Mouse (Mus musculus): ENCODE data around the gene Pcdh17. TPM values are rescaled to one million over a fixed set of nuclear protein-coding genes. Genes with fewer than 3 reads are reported as not detected.

The Pcdh17 gene
- polyA plus RNA-seq, 1 experiment: 0.01 TPM

DNA sequence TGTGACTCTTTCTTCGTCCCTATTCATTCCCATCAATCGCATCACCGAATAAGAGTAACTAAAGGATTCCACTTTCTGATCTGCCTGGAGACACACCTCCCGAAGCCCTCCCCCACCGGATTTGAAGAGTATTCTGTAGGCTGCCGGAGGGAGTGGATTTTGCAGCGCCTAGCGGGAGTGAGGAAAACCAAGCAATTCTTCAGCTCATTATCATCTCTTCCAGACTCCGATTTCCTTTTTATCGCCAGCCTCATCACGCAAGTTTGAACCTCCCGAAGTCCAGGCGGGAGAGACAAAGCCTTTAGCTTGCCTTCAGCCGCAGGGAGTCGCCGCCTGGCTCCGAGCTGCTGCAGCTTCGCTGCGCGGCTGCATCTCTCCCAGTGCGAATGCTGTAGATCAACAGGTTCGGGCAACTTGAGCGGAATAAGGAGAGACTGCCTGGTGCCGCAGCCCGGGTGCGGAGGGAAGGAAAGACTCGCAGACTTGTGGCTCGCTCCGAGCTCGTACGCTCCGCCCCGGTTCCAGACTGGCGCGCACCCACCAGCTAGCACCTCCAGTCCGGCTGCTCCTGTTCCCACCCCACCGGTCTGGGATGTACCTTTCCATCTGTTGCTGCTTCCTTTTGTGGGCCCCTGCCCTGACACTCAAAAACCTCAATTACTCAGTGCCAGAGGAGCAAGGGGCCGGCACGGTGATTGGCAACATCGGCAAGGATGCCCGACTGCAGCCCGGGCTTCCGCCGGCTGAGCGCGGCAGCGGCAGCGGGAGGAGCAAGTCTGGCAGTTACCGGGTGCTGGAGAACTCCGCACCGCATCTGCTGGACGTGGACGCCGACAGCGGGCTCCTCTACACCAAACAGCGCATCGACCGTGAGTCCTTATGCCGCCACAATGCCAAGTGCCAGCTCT, 2.4 kb downstream of the Pcdh17 start:
- Histone ChIP-seq H3K79me3 (ENCODE audit: low read depth) (no peaks in the 10 kb centered on the region), H3ac (ENCODE audit: control insufficient read depth, insufficient read length, low read depth) (no peak overlapping the region), H3K36me3 (ENCODE audit: control insufficient read depth, insufficient read depth) (no peaks in the 10 kb centered on the region), H3K4me3 (ENCODE audit: insufficient read depth, poor library complexity, severe bottlenecking) (no peak overlapping the region), H3K27me3 (ENCODE audit: control insufficient read depth, insufficient read depth, insufficient read length) (no peaks in the 10 kb centered on the region), H3K79me2 (ENCODE audit: control insufficient read depth, insufficient read depth) (no peaks in the 10 kb centered on the region)
- TF ChIP-seq MYOG (IDR thresholded peaks at IDR 0.05; ENCODE audit: control insufficient read depth, extremely low read depth, insufficient read length): no peak
- TF ChIP-seq MYOD1 (IDR thresholded peaks at IDR 0.05; ENCODE audit: control insufficient read depth, insufficient read length, low read depth): no peak
- no peak for TF ChIP-seq CEBPB (IDR thresholded peaks at IDR 0.05; ENCODE audit: low read depth)
- no peak for TF ChIP-seq CTCF (IDR thresholded peaks at IDR 0.05; ENCODE audit: control insufficient read depth, insufficient read depth, insufficient read length)
- TF ChIP-seq FOSL1 (IDR thresholded peaks at IDR 0.05; ENCODE audit: insufficient read depth, low read length, poor library complexity, severe bottlenecking): no peak
- no peak for TF ChIP-seq USF1 (IDR thresholded peaks at IDR 0.05; ENCODE audit: low read depth)
- TF ChIP-seq MAX (IDR thresholded peaks at IDR 0.05): no peak

DNA sequence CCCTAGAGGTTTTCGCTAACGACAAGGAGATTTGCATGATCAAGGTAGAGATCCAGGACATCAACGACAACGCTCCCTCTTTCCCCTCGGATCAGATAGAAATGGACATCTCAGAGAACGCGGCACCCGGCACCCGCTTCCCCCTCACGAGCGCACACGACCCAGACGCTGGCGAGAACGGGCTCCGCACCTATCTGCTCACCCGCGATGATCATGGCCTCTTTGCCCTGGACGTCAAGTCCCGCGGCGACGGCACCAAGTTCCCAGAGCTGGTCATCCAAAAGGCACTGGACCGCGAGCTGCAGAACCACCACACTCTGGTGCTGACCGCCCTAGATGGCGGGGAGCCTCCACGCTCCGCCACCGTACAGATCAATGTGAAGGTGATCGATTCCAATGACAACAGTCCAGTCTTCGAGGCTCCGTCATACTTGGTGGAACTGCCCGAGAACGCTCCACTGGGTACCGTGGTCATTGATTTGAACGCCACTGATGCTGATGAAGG, 3.1 kb downstream of the Pcdh17 start:
- no peaks in the 10 kb centered on the region for H3K79me3 ChIP-seq (ENCODE audit: low read depth)
- no peak overlapping the region for H3ac ChIP-seq (ENCODE audit: control insufficient read depth, insufficient read length, low read depth)
- no peak for TF ChIP-seq MAX (IDR thresholded peaks at IDR 0.05)
- no peak for TF ChIP-seq MYOG (IDR thresholded peaks at IDR 0.05; ENCODE audit: control insufficient read depth, extremely low read depth, insufficient read length)
- TF ChIP-seq CTCF (IDR thresholded peaks at IDR 0.05; ENCODE audit: control insufficient read depth, insufficient read depth, insufficient read length): no peak
- no peak for TF ChIP-seq CEBPB (IDR thresholded peaks at IDR 0.05; ENCODE audit: low read depth)
- TF ChIP-seq USF1 (IDR thresholded peaks at IDR 0.05; ENCODE audit: low read depth): no peak
- TF ChIP-seq MYOD1 (IDR thresholded peaks at IDR 0.05; ENCODE audit: control insufficient read depth, insufficient read length, low read depth): no peak
- no peak for TF ChIP-seq FOSL1 (IDR thresholded peaks at IDR 0.05; ENCODE audit: insufficient read depth, low read length, poor library complexity, severe bottlenecking)
- H3K79me2 ChIP-seq (ENCODE audit: control insufficient read depth, insufficient read depth): no peaks in the 10 kb centered on the region
- no peaks in the 10 kb centered on the region for H3K36me3 ChIP-seq (ENCODE audit: control insufficient read depth, insufficient read depth)
- no peak overlapping the region for H3K4me3 ChIP-seq (ENCODE audit: insufficient read depth, poor library complexity, severe bottlenecking)
- no peaks in the 10 kb centered on the region for H3K27me3 ChIP-seq (ENCODE audit: control insufficient read depth, insufficient read depth, insufficient read length)

DNA sequence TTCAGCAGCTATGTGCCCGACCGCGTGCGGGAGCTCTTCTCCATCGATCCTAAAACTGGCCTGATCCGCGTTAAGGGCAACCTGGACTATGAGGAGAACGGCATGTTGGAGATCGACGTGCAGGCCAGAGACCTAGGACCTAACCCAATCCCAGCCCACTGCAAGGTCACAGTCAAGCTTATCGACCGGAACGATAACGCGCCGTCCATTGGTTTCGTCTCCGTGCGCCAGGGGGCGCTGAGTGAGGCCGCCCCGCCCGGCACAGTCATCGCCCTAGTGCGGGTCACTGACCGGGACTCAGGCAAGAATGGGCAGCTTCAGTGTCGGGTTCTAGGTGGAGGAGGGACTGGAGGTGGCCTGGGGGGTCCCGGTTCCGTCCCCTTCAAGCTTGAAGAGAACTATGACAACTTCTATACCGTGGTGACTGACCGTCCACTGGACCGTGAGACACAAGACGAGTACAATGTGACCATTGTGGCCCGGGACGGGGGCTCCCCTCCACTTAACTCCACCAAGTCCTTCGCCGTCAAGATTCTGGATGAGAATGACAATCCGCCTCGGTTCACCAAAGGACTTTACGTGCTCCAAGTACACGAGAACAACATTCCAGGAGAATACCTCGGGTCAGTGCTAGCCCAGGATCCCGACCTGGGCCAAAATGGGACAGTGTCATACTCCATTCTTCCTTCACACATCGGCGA, 3.7 kb downstream of the Pcdh17 start:
- Histone ChIP-seq H3K36me3 (ENCODE audit: control insufficient read depth, insufficient read depth) (no peaks in the 10 kb centered on the region), H3K27me3 (ENCODE audit: control insufficient read depth, insufficient read depth, insufficient read length) (no peaks in the 10 kb centered on the region), H3ac (ENCODE audit: control insufficient read depth, insufficient read length, low read depth) (no peak overlapping the region), H3K4me3 (ENCODE audit: insufficient read depth, poor library complexity, severe bottlenecking) (no peak overlapping the region), H3K79me3 (ENCODE audit: low read depth) (no peaks in the 10 kb centered on the region), H3K79me2 (ENCODE audit: control insufficient read depth, insufficient read depth) (no peaks in the 10 kb centered on the region)
- TF ChIP-seq FOSL1 (IDR thresholded peaks at IDR 0.05; ENCODE audit: insufficient read depth, low read length, poor library complexity, severe bottlenecking) (no peak), CTCF (IDR thresholded peaks at IDR 0.05; ENCODE audit: control insufficient read depth, insufficient read depth, insufficient read length) (no peak), MYOG (IDR thresholded peaks at IDR 0.05; ENCODE audit: control insufficient read depth, extremely low read depth, insufficient read length) (no peak), USF1 (IDR thresholded peaks at IDR 0.05; ENCODE audit: low read depth) (no peak), MYOD1 (IDR thresholded peaks at IDR 0.05; ENCODE audit: control insufficient read depth, insufficient read length, low read depth) (no peak), MAX (IDR thresholded peaks at IDR 0.05) (no peak), CEBPB (IDR thresholded peaks at IDR 0.05; ENCODE audit: low read depth) (no peak)

DNA sequence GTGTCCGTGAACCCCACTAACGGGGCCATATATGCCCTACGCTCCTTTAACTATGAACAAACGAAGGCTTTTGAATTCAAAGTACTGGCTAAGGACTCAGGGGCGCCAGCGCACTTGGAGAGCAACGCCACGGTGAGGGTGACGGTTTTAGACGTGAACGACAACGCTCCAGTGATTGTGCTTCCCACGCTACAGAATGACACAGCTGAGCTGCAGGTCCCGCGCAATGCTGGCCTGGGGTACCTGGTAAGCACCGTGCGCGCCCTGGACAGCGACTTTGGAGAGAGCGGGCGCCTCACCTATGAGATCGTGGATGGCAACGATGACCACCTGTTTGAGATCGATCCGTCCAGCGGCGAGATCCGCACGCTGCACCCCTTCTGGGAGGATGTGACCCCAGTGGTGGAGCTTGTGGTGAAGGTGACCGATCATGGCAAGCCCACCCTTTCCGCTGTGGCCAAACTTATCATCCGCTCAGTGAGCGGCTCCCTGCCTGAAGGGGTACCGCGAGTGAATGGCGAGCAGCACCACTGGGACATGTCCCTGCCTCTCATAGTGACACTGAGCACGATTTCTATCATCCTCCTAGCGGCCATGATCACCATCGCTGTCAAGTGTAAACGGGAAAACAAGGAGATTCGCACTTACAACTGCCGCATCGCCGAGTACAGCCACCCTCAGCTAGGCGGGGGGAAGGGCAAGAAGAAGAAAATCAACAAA, 4.5 kb downstream of the Pcdh17 start:
- no peak for TF ChIP-seq FOSL1 (IDR thresholded peaks at IDR 0.05; ENCODE audit: insufficient read depth, low read length, poor library complexity, severe bottlenecking)
- TF ChIP-seq MYOG (IDR thresholded peaks at IDR 0.05; ENCODE audit: control insufficient read depth, extremely low read depth, insufficient read length): no peak
- no peak for TF ChIP-seq USF1 (IDR thresholded peaks at IDR 0.05; ENCODE audit: low read depth)
- no peak for TF ChIP-seq MYOD1 (IDR thresholded peaks at IDR 0.05; ENCODE audit: control insufficient read depth, insufficient read length, low read depth)
- TF ChIP-seq CTCF (IDR thresholded peaks at IDR 0.05; ENCODE audit: control insufficient read depth, insufficient read depth, insufficient read length): no peak
- TF ChIP-seq CEBPB (IDR thresholded peaks at IDR 0.05; ENCODE audit: low read depth): no peak
- no peak for TF ChIP-seq MAX (IDR thresholded peaks at IDR 0.05)
- no peaks in the 10 kb centered on the region for H3K36me3 ChIP-seq (ENCODE audit: control insufficient read depth, insufficient read depth)
- H3K79me3 ChIP-seq (ENCODE audit: low read depth): no peaks in the 10 kb centered on the region
- no peaks in the 10 kb centered on the region for H3K79me2 ChIP-seq (ENCODE audit: control insufficient read depth, insufficient read depth)
- no peak overlapping the region for H3K4me3 ChIP-seq (ENCODE audit: insufficient read depth, poor library complexity, severe bottlenecking)
- H3ac ChIP-seq (ENCODE audit: control insufficient read depth, insufficient read length, low read depth): no peak overlapping the region
- no peaks in the 10 kb centered on the region for H3K27me3 ChIP-seq (ENCODE audit: control insufficient read depth, insufficient read depth, insufficient read length)

DNA sequence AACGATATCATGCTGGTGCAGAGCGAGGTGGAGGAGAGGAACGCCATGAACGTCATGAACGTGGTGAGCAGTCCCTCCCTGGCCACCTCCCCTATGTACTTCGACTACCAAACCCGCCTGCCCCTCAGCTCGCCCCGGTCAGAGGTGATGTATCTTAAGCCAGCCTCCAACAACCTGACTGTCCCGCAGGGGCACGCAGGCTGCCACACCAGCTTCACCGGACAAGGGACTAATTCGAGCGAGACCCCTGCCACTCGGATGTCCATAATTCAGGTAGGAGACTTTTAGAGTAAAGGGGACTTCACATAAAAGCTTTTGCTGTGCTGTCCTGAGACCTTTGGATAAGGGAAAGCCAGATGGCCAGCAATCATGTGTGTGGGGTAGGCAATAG, 5.0 kb downstream of the Pcdh17 start:
- H3ac ChIP-seq (ENCODE audit: control insufficient read depth, insufficient read length, low read depth): no peak overlapping the region
- no peaks in the 10 kb centered on the region for H3K36me3 ChIP-seq (ENCODE audit: control insufficient read depth, insufficient read depth)
- H3K79me3 ChIP-seq (ENCODE audit: low read depth): no peaks in the 10 kb centered on the region
- H3K27me3 ChIP-seq (ENCODE audit: control insufficient read depth, insufficient read depth, insufficient read length): no peaks in the 10 kb centered on the region
- H3K4me3 ChIP-seq (ENCODE audit: insufficient read depth, poor library complexity, severe bottlenecking): no peak overlapping the region
- TF ChIP-seq MYOD1 (IDR thresholded peaks at IDR 0.05; ENCODE audit: control insufficient read depth, insufficient read length, low read depth) (no peak), CEBPB (IDR thresholded peaks at IDR 0.05; ENCODE audit: low read depth) (no peak), FOSL1 (IDR thresholded peaks at IDR 0.05; ENCODE audit: insufficient read depth, low read length, poor library complexity, severe bottlenecking) (no peak), MYOG (IDR thresholded peaks at IDR 0.05; ENCODE audit: control insufficient read depth, extremely low read depth, insufficient read length) (no peak), USF1 (IDR thresholded peaks at IDR 0.05; ENCODE audit: low read depth) (no peak), MAX (IDR thresholded peaks at IDR 0.05) (no peak), CTCF (IDR thresholded peaks at IDR 0.05; ENCODE audit: control insufficient read depth, insufficient read depth, insufficient read length) (no peak)
- H3K79me2 ChIP-seq (ENCODE audit: control insufficient read depth, insufficient read depth): no peaks in the 10 kb centered on the region
